Mouse (Mus musculus) brain, embryonic 14.5 days (tissue): ENCODE data around the gene N4bp3. TPM values are rescaled to one million over a fixed set of nuclear protein-coding genes. Genes with fewer than 3 reads are reported as not detected.
"Not testable (repeated sequence)": the region's sequence is repeated elsewhere in the genome, so short reads cannot be mapped to it uniquely, and the experiment has no call there.

ENCODE experiments used
- DNase-seq: peaks from one replicate; pipeline ENCODE4 v3.0.0-alpha.2; 2011; ENCODE audit warnings: low read depth
- CTCF ChIP-seq: fragments of 200-500 bp; IDR thresholded peaks from 2 replicates; pipeline ENCODE4 v1.5.1; 2012; ENCODE audit warnings: inconsistent platforms, mild to moderate bottlenecking, moderate library complexity, borderline replicate concordance; ENCODE audit not compliant: insufficient read depth, insufficient read length; ENCODE audit errors: extremely low read depth
- POLR2A ChIP-seq: fragments of 200-500 bp; IDR thresholded peaks from 2 replicates; pipeline ENCODE4 v1.6.1; 2012; ENCODE audit warnings: mild to moderate bottlenecking, inconsistent platforms, borderline replicate concordance; ENCODE audit not compliant: poor library complexity, insufficient read depth, insufficient read length, severe bottlenecking; ENCODE audit errors: extremely low read depth
- polyA plus RNA-seq: library from polyadenylated mRNA; depleted of rRNA; stranded (reverse); fragments of >200 nt; gene quantifications from 2 replicates; pipeline ENCODE4 v1.2.3, GENCODE M21; 2012; rRNA removed

The N4bp3 gene
- polyA plus RNA-seq: 7.5 and 11.2 TPM in 2 replicates

DNA sequence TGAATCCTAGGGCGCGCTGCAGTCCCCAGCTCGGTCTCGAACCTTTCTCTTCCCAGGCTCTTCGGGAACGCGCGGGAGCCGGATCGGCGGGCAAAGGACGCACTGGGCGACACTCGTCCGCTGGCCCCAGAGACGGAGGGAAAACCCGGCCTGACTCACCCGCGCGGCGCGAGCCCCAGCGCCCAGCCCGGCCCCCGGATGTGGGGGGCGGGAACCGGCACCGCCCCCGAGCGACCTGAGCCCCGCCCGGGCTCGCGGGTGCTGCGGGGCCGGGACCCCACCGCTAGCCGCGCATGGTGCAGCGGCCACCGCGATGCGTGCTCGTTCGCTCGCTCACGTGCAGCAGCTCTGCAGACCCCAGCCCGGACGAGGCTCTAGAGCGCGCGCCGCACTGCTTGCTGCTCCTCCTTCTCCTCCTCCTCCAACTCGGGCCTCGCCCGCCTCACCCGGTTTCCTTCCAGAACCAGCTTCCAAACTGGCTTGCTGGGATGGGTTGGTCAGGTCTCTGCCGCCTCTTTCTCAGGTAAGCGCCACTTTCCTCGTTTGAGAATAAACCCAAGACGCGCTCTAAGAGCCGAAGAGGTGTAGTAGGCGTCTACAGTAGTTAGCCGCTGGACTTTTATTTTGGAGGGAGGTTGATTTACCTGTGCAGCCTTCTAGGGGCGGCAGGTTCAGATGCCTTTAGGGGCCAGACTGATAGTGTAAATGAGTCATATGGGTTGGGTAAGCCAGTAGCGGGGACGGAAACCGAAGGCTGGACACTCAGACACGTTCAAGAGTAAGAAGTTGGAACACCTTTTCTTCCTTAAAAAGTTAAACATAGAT, at the start of gene N4bp3, which contains the start of gene D930048N14Rik:
TSS of gene N4bp3 (minus strand) at position 152 of the 825 bp plus-strand sequence.
TSS of gene D930048N14Rik (plus strand) at position 264 of the 825 bp plus-strand sequence.
- TF ChIP-seq POLR2A (no peak), CTCF (no peak)
- DNase-seq: peak; percentile 70

DNA sequence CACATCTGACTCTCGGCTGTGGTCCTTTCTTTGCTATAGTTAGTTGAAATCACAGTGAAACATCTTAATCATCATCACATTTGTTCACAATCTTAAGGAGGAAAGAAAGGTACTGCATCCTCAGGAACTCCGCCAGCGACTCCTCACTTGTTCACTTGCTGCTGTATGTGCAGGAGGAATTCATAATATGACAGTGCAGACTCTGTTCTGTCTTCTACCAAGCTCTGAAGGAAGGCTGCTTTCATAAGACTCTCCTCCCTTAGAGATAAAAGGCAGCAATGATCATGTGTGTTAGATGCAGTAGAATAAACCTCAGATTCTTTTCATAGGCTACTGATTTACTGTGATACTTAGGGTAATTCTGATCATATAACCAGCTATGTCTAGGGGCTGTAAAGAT, 44.3 kb upstream of the N4bp3 start:
- no peak for TF ChIP-seq CTCF
- TF ChIP-seq POLR2A: no peak
- DNase-seq: no peak

DNA sequence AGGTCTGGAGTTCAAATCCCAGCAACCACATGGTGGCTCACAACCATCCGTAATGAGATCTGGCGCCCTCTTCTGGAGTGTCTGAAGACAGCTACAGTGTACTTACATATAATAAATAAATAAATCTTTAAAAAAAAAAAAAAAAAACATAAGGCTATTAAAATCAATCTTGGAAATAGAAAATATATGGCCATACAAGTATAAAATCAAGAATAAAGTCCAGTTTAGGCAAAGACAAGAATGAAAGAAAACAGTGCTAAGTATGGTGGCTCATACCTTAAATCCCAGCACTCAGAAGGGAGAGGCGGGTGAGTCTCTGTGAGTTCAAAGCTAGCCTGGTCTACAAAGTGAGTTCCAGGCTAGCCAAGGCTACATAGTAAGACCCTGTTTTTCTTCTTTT, 40.0 kb upstream of the N4bp3 start:
- DNase-seq: not testable (repeated sequence)

DNA sequence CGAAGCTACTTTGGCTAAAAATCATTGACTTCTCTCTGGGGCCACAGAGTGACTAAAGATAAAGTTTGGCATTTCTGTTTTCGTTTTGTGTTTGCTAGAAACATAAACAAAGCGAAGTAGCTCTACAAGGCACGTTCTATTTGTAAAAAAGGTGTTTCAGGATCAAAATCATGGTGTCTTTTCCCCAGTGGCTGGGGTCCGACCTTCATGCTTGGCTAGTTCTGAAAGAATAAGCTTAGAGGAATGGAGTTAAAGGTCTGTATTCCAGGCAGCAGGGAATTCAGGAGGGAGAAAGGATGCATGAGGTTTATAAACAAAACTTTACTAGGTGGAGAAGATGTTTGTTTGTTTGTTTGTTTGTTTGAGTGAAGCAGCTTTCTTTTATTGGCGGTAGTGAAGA, 38.7 kb upstream of the N4bp3 start:
- DNase-seq: no peak
- TF ChIP-seq CTCF (no peak), POLR2A (no peak)

DNA sequence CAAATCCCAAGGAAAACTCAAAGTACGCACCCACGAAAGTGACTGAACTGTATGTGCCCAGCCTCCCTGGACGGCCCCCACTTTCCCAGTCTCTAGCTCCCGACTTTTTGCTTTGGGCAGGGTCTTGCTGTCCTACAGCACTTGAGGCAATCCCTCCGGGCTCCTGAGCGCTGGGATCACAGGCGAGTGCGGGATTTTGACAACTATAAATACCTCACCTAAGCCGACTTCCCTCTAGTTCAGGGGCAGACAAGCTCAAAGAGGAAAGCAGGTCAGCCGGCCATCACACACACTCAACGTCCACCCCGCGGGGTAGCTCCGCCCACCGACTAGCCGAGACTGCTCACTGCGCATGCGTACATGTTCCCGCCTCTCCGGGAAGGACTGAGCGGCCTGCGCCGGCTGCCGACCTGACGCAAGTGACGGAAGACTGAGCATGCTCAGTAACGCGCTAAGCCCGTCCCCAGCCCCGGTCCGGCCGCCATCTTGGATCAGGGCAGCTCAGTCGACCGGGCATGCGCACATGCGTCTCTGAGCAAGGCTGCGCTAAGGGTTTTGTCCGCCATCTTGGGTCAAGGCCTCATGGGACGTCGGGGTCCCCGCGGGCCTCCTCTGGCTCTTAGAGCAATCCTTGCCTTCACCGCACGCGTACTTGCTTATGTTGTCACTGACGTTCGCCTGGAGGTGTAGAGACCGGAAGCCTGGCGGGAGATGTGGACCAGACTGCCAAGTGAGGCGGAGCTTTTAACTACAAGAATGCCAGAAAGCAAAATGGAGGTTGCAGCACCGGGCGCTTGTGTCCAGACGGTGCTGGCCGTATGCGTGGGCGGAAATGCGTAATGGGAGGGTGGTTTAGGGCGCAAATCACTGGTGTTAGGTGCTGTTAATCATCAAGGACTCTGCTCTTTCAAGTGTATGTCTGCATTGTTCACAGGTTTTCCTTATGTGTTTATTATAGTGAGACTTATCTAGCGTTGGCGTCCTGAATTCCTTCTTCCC, 38.0 kb upstream of the N4bp3 start, which contains the start of gene 0610009B22Rik:
TSS of gene 0610009B22Rik (minus strand) at position 545 of the 999 bp plus-strand sequence.
- TF ChIP-seq POLR2A (peak; percentile 80; the same call in 1 of the 2 replicates), CTCF (no peak)
- peak; percentile 100 for DNase-seq

DNA sequence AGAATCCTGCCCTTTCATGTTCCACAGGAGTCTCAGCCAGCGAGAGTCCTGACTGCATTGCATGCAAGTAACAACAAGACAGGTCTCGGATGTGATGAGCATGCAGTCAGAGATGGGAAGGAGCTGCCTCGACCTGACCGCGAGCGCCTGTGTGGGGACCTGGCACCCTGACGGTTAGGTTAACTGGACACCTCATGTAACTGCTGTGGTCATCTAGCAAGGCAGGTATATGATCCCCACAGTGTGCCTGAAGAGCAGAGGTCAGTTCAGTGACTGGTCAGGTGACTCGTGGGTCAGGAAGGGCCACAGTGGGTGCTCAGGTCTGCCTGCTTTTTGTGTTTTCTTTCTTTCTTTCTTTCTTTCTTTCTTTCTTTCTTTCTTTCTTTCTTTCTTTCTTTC, 31.3 kb upstream of the N4bp3 start:
- no peak for TF ChIP-seq CTCF
- TF ChIP-seq POLR2A: no peak
- no peak for DNase-seq

DNA sequence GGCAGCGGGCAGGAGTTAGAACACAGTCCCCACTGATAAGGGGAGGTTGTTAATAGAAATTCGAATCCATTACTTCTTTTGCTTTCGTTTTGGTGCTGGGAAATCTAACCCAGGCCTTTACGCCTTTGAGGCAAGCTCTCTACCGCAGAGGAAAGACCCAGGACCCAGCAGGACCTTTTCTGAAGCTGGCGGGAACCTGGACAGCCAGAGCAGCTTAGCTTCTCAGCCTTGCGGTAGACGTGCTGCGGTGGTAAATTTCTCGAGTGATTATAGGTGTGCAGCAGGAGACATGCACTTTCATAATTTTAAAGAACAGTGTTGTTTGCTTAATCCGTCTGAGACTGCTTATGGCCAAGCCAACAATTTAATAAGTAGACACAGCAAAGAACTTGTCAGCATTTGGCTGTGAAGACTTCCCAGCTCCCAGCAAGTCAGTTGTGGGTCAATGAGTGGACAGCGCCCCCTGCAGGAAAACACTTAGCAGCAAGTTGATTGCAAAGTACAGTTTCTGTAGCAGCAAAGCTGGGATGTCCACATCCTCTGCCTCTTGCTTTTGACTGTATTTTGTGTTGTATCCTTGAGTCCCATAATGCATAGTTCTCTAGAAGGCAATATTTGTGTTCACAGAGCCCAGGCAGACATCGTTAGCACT, 30.8 kb upstream of the N4bp3 start:
- peak; percentile 92 for DNase-seq
- no peak for TF ChIP-seq POLR2A
- TF ChIP-seq CTCF: peak; percentile 85

DNA sequence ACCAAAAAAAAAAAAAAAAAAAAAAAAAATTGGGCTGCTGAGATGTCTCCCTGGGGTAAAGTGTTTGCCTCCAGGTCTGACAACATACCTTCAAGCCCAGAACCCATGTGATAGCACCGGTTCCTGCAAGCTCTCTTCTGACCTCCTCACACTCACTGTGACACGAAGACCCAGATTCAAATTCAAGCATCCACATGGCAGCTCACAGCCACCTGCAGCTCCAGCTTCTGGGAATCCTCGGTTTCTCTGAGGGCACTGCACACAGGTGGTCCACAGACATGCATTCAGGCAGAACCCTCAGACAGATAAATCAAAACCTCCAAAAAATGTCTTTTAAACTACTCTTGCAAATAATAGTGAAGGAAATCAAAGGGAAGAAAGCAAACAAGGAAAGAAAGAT, 28.8 kb upstream of the N4bp3 start:
- TF ChIP-seq POLR2A (no peak), CTCF (no peak)
- no peak for DNase-seq

DNA sequence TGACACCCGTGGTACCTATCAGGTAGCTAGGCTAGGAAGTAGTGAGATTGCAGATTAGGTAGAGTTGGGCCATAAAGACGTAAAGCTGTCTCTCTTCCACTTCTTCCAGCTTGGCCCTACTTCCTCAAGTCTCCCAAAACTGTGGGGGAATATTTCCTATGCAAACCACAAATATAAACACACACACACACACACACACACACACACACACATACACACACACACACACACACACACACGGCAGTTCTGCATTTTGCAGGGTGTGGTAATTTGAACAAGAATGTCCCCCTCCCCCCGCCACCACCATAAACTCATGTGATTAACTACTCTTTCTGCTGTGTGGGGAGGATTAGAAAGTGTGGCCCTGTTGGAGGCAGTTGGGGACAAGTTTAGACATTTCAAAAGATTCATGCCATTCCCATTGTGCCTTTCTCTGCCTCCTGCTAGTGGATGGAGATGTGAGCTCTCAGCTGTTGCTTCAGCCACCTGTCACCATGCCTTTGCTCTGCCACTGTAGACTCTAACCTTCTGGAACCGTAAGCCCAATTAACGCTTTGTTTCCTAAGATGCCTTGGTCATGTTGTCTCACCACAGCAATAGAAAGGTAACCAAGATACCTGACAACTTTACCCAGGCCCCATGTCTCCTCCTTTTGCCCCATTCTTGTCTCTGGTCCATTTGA, 27.2 kb upstream of the N4bp3 start:
- no peak for DNase-seq
- no peak for TF ChIP-seq CTCF
- TF ChIP-seq POLR2A: no peak

DNA sequence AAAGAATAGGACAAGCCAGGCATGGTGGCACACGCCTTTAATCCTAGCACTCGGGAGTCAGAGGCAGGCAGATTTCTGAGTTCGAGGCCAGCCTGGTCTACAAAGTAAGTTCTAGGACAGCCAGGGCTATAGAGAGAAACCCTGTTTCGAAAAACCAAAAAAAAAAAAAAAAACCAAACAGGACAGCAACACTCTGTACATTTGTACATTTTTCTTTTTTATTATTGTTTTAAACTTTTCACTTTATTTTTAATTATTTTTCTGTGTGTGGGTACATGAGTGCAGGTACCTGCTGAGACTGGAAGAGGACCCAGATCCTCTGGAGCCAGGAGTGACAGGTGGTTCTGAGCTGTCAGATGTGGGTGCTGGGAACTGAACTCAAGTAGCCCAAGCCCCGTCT, 24.7 kb upstream of the N4bp3 start:
- TF ChIP-seq CTCF (no peak), POLR2A (no peak)

More for the DNA sequence above, 24.7 kb upstream of the N4bp3 start:
- DNase-seq: no peak
